Mouse (Mus musculus): ENCODE results near the gene Catsperz. TPM values are rescaled to one million over a fixed set of nuclear protein-coding genes. Genes with fewer than 3 reads are reported as not detected.
A peak's percentile ranks its signal among the peaks of the same experiment; 100 is the strongest.

Catsperz gene
- polyA plus RNA-seq, 1 experiment, result 0.16 TPM

GRCm38 (mm10) chr19:6937541-6938465 is 12.6 kb upstream of the Catsperz start:
- peaks cover 2% of the 10 kb centered on the region for H3K79me3 ChIP-seq (ENCODE audit: low read depth)

GRCm38 (mm10) chr19:6936299-6936698 is 11.1 kb upstream of the Catsperz start:
- TF ChIP-seq MYOD1 (IDR thresholded peaks at IDR 0.05; ENCODE audit: control insufficient read depth, insufficient read length, low read depth), result no peak
- no peak overlapping the region for H3K4me3 ChIP-seq (ENCODE audit: insufficient read depth, poor library complexity, severe bottlenecking)
- H3K79me3 ChIP-seq (ENCODE audit: low read depth), result no peaks in the 10 kb centered on the region
- peaks cover 18% of the 10 kb centered on the region for H3K27me3 ChIP-seq (ENCODE audit: control insufficient read depth, insufficient read depth, insufficient read length)
- no peaks in the 10 kb centered on the region for H3K36me3 ChIP-seq (ENCODE audit: control insufficient read depth, insufficient read depth)
- H3ac ChIP-seq (ENCODE audit: control insufficient read depth, insufficient read length, low read depth), result no peak overlapping the region
- peaks cover 6% of the 10 kb centered on the region for H3K79me2 ChIP-seq (ENCODE audit: control insufficient read depth, insufficient read depth)

More at GRCm38 (mm10) chr19:6937541-6938465, 12.6 kb upstream of the Catsperz start:
- H3ac ChIP-seq (ENCODE audit: control insufficient read depth, insufficient read length, low read depth), result no peak overlapping the region
- H3K36me3 ChIP-seq (ENCODE audit: control insufficient read depth, insufficient read depth), result no peaks in the 10 kb centered on the region
- TF ChIP-seq FOSL1 (IDR thresholded peaks at IDR 0.05; ENCODE audit: insufficient read depth, low read length, poor library complexity, severe bottlenecking) (no peak), USF1 (IDR thresholded peaks at IDR 0.05; ENCODE audit: low read depth) (no peak), MYOD1 (IDR thresholded peaks at IDR 0.05; ENCODE audit: control insufficient read depth, insufficient read length, low read depth) (no peak), CTCF (IDR thresholded peaks at IDR 0.05; ENCODE audit: control insufficient read depth, insufficient read depth, insufficient read length) (no peak)
- peaks cover 16% of the 10 kb centered on the region for H3K27me3 ChIP-seq (ENCODE audit: control insufficient read depth, insufficient read depth, insufficient read length)
- H3K4me3 ChIP-seq (ENCODE audit: insufficient read depth, poor library complexity, severe bottlenecking), result no peak overlapping the region
- H3K79me2 ChIP-seq (ENCODE audit: control insufficient read depth, insufficient read depth), result peaks cover 10% of the 10 kb centered on the region

- Histone ChIP-seq H3K4me3 (ENCODE audit: insufficient read depth, poor library complexity, severe bottlenecking) (no peak within 1 kb of the TSS), H3K79me3 (ENCODE audit: low read depth) (no peaks in the 10 kb centered on the region), H3K27me3 (ENCODE audit: control insufficient read depth, insufficient read depth, insufficient read length) (peaks cover 18% of the 10 kb centered on the region), H3ac (ENCODE audit: control insufficient read depth, insufficient read length, low read depth) (peak within 1 kb of the TSS; percentile 8), H3K79me2 (ENCODE audit: control insufficient read depth, insufficient read depth) (no peaks in the 10 kb centered on the region), H3K36me3 (ENCODE audit: control insufficient read depth, insufficient read depth) (no peaks in the 10 kb centered on the region)
- TF ChIP-seq FOSL1 (IDR thresholded peaks at IDR 0.05; ENCODE audit: insufficient read depth, low read length, poor library complexity, severe bottlenecking) (no peak), USF1 (IDR thresholded peaks at IDR 0.05; ENCODE audit: low read depth) (no peak), CEBPB (IDR thresholded peaks at IDR 0.05; ENCODE audit: low read depth) (no peak), CTCF (IDR thresholded peaks at IDR 0.05; ENCODE audit: control insufficient read depth, insufficient read depth, insufficient read length) (no peak)
Measured at GRCm38 (mm10) chr19:6934195-6934977, 9.2 kb upstream of the Catsperz start, which contains the start of gene Kcnk4. TSS of gene Kcnk4 (minus strand) at chr19:6934515.

- Histone ChIP-seq H3K79me3 (ENCODE audit: low read depth) (no peaks in the 10 kb centered on the region), H3K36me3 (ENCODE audit: control insufficient read depth, insufficient read depth) (no peaks in the 10 kb centered on the region), H3K4me3 (ENCODE audit: insufficient read depth, poor library complexity, severe bottlenecking) (no peak overlapping the region), H3ac (ENCODE audit: control insufficient read depth, insufficient read length, low read depth) (peak overlapping the region; percentile 8), H3K27me3 (ENCODE audit: control insufficient read depth, insufficient read depth, insufficient read length) (peaks cover 18% of the 10 kb centered on the region), H3K79me2 (ENCODE audit: control insufficient read depth, insufficient read depth) (no peaks in the 10 kb centered on the region)
- no peak for TF ChIP-seq MYOD1 (IDR thresholded peaks at IDR 0.05; ENCODE audit: control insufficient read depth, insufficient read length, low read depth)
- no peak for TF ChIP-seq FOSL1 (IDR thresholded peaks at IDR 0.05; ENCODE audit: insufficient read depth, low read length, poor library complexity, severe bottlenecking)
Measured at GRCm38 (mm10) chr19:6933436-6934194, 8.4 kb upstream of the Catsperz start.

GRCm38 (mm10) chr19:6933102-6933435 is 7.9 kb upstream of the Catsperz start:
- Histone ChIP-seq H3ac (ENCODE audit: control insufficient read depth, insufficient read length, low read depth) (no peak overlapping the region), H3K4me3 (ENCODE audit: insufficient read depth, poor library complexity, severe bottlenecking) (no peak overlapping the region), H3K36me3 (ENCODE audit: control insufficient read depth, insufficient read depth) (no peaks in the 10 kb centered on the region), H3K27me3 (ENCODE audit: control insufficient read depth, insufficient read depth, insufficient read length) (peaks cover 18% of the 10 kb centered on the region), H3K79me2 (ENCODE audit: control insufficient read depth, insufficient read depth) (no peaks in the 10 kb centered on the region), H3K79me3 (ENCODE audit: low read depth) (no peaks in the 10 kb centered on the region)
- TF ChIP-seq MYOG (IDR thresholded peaks at IDR 0.05; ENCODE audit: control insufficient read depth, extremely low read depth, insufficient read length) (no peak), CEBPB (IDR thresholded peaks at IDR 0.05; ENCODE audit: low read depth) (no peak), FOSL1 (IDR thresholded peaks at IDR 0.05; ENCODE audit: insufficient read depth, low read length, poor library complexity, severe bottlenecking) (no peak), USF1 (IDR thresholded peaks at IDR 0.05; ENCODE audit: low read depth) (no peak), MYOD1 (IDR thresholded peaks at IDR 0.05; ENCODE audit: control insufficient read depth, insufficient read length, low read depth) (no peak), CTCF (IDR thresholded peaks at IDR 0.05; ENCODE audit: control insufficient read depth, insufficient read depth, insufficient read length) (no peak), MAX (IDR thresholded peaks at IDR 0.05) (no peak)

Data from C2C12 (cell line).